In the genomic region with DNA sequence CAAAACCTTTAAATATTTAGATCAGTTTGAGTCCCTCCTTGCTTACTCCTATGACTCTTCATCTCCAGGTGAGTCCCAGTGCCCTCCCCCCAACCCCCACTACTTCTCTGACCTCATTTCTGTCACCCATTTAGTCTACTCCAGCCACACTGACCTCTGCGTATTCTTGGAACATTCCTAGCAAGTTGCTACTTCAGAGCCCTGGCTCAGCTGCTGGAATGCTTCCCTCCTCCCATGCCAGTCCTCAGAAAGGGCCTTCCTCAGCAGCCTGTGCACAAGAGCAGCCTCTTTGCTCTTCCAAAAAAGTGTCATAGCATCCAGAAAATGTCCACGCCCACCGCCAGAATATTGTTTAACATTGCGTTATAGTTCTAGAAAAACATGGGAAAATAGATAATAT, we compare ENCODE assay signal across 11 mouse cellular contexts. TPM values are rescaled to one million over a fixed set of nuclear protein-coding genes. Genes with fewer than 3 reads are reported as not detected.
A peak's percentile ranks its signal among the peaks of the same experiment; 100 is the strongest.
DNase-seq lines count a peak whose midpoint lies in the region; ATAC-seq lines count a peak whose summit lies in the region.
"Had no signal": no experiment of that assay in that cellular context is flagged by ENCODE, and none has a peak within 500 bp of the region (broad histone marks: within the 10 kb centered on the region; RNA-seq: fewer than 3 reads in every experiment).

No protein-coding gene starts in this region.

- H3K9ac ChIP-seq in liver, embryonic 11.5 days (ENCODE audit: low read depth, low read length) = no peak overlapping the region
- no peak overlapping the region for H3K9ac ChIP-seq in midbrain, embryonic 16.5 days (ENCODE audit: low read depth, low read length)
- H3K9ac ChIP-seq: hindbrain, embryonic 14.5 days; liver, embryonic 13.5 days had no signal

- peak; percentile 89 for DNase-seq in heart, adult 11 months
- no peak for DNase-seq in heart, postnatal 25 days (ENCODE audit: low spot score)
- peak; percentile 34 to 72 for DNase-seq in heart, adult 18-20 months
- peak; percentile 47 to 50 for DNase-seq in heart, postnatal 10 days
- peak; percentile 40 for DNase-seq in lung, postnatal 14 days
- no peak for DNase-seq in liver
- no peak for DNase-seq in liver, embryonic 11.5 days (ENCODE audit: low spot score)
- DNase-seq: liver, embryonic 13.5 days had no signal

- no peak overlapping the region for H3K4me2 ChIP-seq in liver, embryonic 11.5 days
- H3K4me2 ChIP-seq in midbrain, embryonic 16.5 days (ENCODE audit: low read length) = no peak overlapping the region
- H3K4me2 ChIP-seq: hindbrain, embryonic 14.5 days; liver, embryonic 13.5 days had no signal

- no peak overlapping the region for H3K27ac ChIP-seq in liver, embryonic 11.5 days (ENCODE audit: low read depth, low read length)
- no peak overlapping the region for H3K27ac ChIP-seq in midbrain, embryonic 16.5 days (ENCODE audit: low read length)
- H3K27ac ChIP-seq: hindbrain, embryonic 14.5 days; liver, embryonic 13.5 days; midbrain, embryonic 10.5 days had no signal

- no peaks in the 10 kb centered on the region for H3K36me3 ChIP-seq in liver, embryonic 11.5 days (ENCODE audit: control insufficient read depth, insufficient read depth, low read length)
- H3K36me3 ChIP-seq in midbrain, embryonic 16.5 days (ENCODE audit: control insufficient read depth, insufficient read depth, low read length) = no peaks in the 10 kb centered on the region
- H3K36me3 ChIP-seq: liver, embryonic 13.5 days; midbrain, embryonic 10.5 days had no signal

- no peaks in the 10 kb centered on the region for H3K27me3 ChIP-seq in liver, embryonic 11.5 days (replicated peaks; ENCODE audit: control insufficient read depth, insufficient read depth, low read length)
- no peaks in the 10 kb centered on the region for H3K27me3 ChIP-seq in midbrain, embryonic 16.5 days (ENCODE audit: control insufficient read depth, insufficient read depth, low read depth, low read length)
- H3K27me3 ChIP-seq: liver, embryonic 13.5 days had no signal

- intact Hi-C loops in heart, postnatal 25 days (cut with DNase I) = no loop called here
- intact Hi-C loops in heart, postnatal 10 days (cut with DNase I) = no loop called here

- no peak overlapping the region for H3K4me3 ChIP-seq in liver, embryonic 11.5 days (ENCODE audit: low read depth, low read length)
- no peak overlapping the region for H3K4me3 ChIP-seq in midbrain, embryonic 16.5 days (ENCODE audit: low read depth, low read length)
- H3K4me3 ChIP-seq: liver, embryonic 13.5 days; midbrain, embryonic 10.5 days had no signal

- H3K4me1 ChIP-seq in liver, embryonic 11.5 days (replicated peaks; ENCODE audit: control insufficient read depth, insufficient read depth, low read length) = peaks cover 6% of the 10 kb centered on the region; the same call in 1 of the 2 replicates
- H3K4me1 ChIP-seq in midbrain, embryonic 16.5 days (ENCODE audit: control insufficient read depth, insufficient read depth, low read length) = no peaks in the 10 kb centered on the region
- H3K4me1 ChIP-seq: midbrain, embryonic 10.5 days had no signal

- WGBS in liver, embryonic 11.5 days = 87% methylated on average over 4 of the region's 4 CpGs
- 93% methylated on average over 4 of the region's 4 CpGs for WGBS in midbrain, embryonic 16.5 days

- no peak for ATAC-seq in liver, embryonic 11.5 days (replicated peaks; ENCODE audit: low FRiP score)
- no peak for ATAC-seq in midbrain, embryonic 16.5 days

- no peaks in the 10 kb centered on the region for H3K9me3 ChIP-seq in liver, embryonic 11.5 days (ENCODE audit: control insufficient read depth, low read length)
- no peaks in the 10 kb centered on the region for H3K9me3 ChIP-seq in midbrain, embryonic 16.5 days (replicated peaks; ENCODE audit: control insufficient read depth, low read length, poor library complexity, severe bottlenecking)
- H3K9me3 ChIP-seq: liver, embryonic 13.5 days; midbrain, embryonic 10.5 days had no signal

RNA-seq across cellular contexts. Expression of a gene that starts 52.4 kb away (rescaled TPM):
- total RNA-seq in heart, postnatal 25 days (2021) = 10 to 100 TPM; 48.2 to 50.2 TPM
- total RNA-seq in heart, adult 18-20 months (2021) = 10 to 100 TPM; 48.8 to 55.6 TPM
- total RNA-seq in heart, postnatal 10 days (2021) = 10 to 100 TPM; 50.2 to 66.9 TPM
- polyA plus RNA-seq in liver, embryonic 11.5 days (2014; fragmentation: Nextera tagmentation; extraction: Ambion mirVana) = 20.1 and 20.4 TPM in 2 replicates
- polyA plus RNA-seq in midbrain, embryonic 16.5 days (2015; fragmentation: Nextera tagmentation; extraction: Ambion mirVana) = 24.7 and 26.8 TPM in 2 replicates

Comparison
In these comparisons a context has a peak if more than half of its experiments do, and no peak if none do; other contexts are left out.
1. DNase-seq: peak in heart, adult 11 months (single experiment), heart, adult 18-20 months (2 of 2), heart, postnatal 10 days (2 of 2) and lung, postnatal 14 days (single experiment); none in heart, postnatal 25 days (single experiment), liver (single experiment) and liver, embryonic 11.5 days (single experiment).